Mouse (Mus musculus) brown adipose tissue, adult 24 weeks (tissue): ENCODE data around the gene Gm17387. TPM values are rescaled to one million over a fixed set of nuclear protein-coding genes. Genes with fewer than 3 reads are reported as not detected.

ENCODE experiments used
- H3K27ac ChIP-seq: fragments of 200-500 bp; replicated peaks from 2 replicates; pipeline ENCODE4 v1.5.1; 2012; ENCODE audit warnings: low read depth, mild to moderate bottlenecking, low read length
- H3K4me1 ChIP-seq: fragments of 200-500 bp; 2 replicates; pipeline ENCODE4 v1.6.1; 2012; ENCODE audit warnings: low read length, mixed read lengths; ENCODE audit not compliant: control insufficient read depth, insufficient read depth, insufficient read length
- H3K4me3 ChIP-seq: fragments of 200-500 bp; 2 replicates; pipeline ENCODE4 v1.5.1; 2012; ENCODE audit warnings: low read depth, mild to moderate bottlenecking, low read length, moderate library complexity; ENCODE audit not compliant: insufficient read depth
- polyA plus RNA-seq: library from polyadenylated mRNA; stranded (reverse); fragments of >200 nt; gene quantifications from 2 replicates; pipeline ENCODE4 v1.2.4, GENCODE M21; 2012; ENCODE audit not compliant: missing spikeins, insufficient read depth, insufficient read length

The Gm17387 gene
- polyA plus RNA-seq, 1 experiment, result not detected

DNA sequence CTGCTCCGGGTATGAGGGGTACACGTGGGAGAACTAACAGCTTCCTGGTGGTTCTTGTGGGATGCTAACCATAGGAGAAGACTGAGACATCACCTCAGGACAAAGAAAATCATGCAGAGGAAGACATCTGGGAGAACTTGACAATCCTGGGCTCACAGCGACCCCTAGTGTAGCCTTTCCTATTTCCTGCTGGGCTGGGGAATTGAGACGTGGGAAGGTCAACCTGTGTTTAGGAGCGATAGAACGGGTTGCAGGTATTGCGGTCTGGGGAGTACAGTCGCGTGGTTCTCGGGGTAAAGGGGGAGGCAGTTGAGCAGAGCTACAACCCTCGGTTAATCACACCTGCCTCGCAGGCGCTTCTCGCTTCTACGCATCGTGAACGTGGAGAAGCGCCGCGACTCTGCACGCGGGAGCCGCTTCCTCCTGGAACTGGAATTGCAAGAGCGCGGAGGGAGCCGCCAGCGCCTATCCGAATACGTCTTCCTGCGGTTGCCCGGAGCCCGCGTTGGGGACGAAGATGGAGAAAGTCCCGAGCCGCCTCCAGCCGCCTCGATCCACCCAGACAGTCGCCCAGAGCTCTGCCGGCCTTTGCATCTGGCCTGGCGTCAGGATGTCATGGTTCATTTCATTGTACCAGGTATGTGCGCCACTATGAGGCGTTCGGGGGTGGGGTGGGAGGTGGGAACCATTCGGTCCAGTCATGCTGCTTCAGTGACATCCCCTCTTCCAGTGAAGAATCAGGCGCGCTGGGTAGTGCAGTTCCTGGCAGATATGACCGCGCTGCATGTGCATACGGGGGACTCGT, 41.3 kb downstream of the Gm17387 start:
- Histone ChIP-seq H3K4me3 (peak overlapping the region; percentile 36), H3K27ac (no peak overlapping the region), H3K4me1 (no peaks in the 10 kb centered on the region)

DNA sequence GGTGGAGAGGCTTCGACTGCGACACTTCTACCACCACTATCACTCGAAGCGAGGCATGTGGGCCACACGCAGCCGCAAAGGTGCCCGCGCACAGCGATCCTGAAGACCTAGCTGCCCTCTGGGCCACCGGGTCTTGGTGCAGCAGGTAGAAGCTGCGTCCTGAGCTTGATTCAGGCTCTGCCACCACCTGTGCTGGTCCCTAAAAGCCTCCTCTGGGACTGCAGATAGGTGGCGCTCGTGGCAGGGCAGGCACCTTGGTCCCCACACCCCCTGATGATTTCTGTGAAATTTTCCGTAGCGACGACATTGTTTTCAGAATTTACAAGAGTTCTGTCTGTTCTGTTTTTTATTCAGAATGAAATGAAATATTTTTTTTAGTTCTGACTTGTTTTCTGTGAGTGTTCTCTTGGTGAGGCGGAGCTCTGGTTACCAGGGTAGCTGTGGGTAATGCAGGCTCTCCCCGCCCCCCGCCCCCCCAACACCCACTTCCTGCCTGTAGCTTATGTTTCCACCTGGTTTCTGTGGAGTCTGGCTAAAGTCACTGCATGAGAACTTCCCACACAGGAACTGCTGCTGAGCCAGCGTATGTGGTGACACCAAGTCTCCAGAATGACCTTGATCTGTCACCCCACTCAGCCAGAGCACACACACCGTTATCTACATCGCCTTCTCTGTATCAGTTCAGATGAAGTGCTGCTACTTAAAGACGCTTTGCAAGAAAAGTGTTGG, 43.2 kb downstream of the Gm17387 start:
- H3K27ac ChIP-seq, result no peak overlapping the region
- H3K4me1 ChIP-seq, result no peaks in the 10 kb centered on the region
- H3K4me3 ChIP-seq, result no peak overlapping the region

- Histone ChIP-seq H3K27ac (no peak overlapping the region), H3K4me1 (no peaks in the 10 kb centered on the region), H3K4me3 (no peak overlapping the region)
Observed at GRCm38 (mm10) chr7:141073782-141074181, 44.9 kb downstream of the Gm17387 start.

DNA sequence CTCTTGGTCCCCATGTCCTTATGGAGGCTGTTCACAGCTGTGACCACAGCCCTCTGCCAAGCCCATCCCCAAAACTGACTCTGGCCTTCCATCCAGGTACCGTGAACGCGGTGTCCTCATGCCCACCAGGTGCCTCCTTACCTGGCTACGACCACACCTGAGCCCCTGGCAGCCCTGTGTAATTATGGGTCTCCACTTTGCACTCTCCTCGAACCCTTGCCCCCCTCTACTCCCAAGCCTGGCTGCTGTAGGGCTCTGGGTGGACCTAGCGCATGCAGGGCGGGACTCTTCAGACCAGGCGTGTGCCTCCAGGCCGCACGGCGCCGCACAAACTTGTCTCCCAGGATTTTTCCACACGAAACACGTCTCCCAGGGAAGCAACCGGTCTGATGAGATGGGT, 48.9 kb downstream of the Gm17387 start, which contains the start of gene Pkp3:
TSS of gene Pkp3 (plus strand) at position 378 of the 400 bp plus-strand sequence.
- Histone ChIP-seq H3K4me3 (no peak within 1 kb of the TSS), H3K4me1 (0 out of 2 replicates have a peak, but pooled peaks cover 2% of the 10 kb centered on the region), H3K27ac (no peak within 1 kb of the TSS)

DNA sequence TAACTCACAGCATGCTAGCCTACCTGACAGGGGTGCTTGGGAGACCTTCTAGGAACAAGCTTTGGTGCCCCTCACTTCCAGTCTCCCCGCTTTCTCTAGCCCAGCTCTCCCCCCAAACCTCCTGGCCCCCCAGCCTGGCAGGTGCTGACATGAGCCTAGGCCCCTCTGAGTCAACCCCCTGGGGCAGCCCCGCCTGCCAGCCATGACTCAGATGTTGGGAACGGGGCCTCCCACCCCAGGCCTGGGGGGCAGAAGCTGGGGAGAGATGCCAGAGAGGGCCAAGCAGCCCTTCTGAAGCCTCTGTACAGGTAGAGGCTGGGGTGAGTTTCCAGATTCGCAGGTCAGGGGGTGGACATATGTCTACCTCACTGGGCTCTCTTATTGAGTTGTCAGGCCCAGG, 49.9 kb downstream of the Gm17387 start:
- Histone ChIP-seq H3K4me1 (0 out of 2 replicates have a peak, but pooled peaks cover 2% of the 10 kb centered on the region), H3K27ac (no peak overlapping the region), H3K4me3 (no peak overlapping the region)

Other genes with a start within 250 kb of the Gm17387 start
- 1.0 TPM in 1 of 2 replicates, not detected in the other for gene Syce1, start 241.3 kb upstream of the Gm17387 start, polyA plus RNA-seq
- not detected in 2 replicates for gene Zfp941, start 207.0 kb upstream of the Gm17387 start, polyA plus RNA-seq
- gene Urah, start 194.1 kb upstream of the Gm17387 start, polyA plus RNA-seq, result 2.3 TPM in 1 of 2 replicates, not detected in the other
- not detected in 2 replicates for gene Scgb1c1, start 183.6 kb upstream of the Gm17387 start, polyA plus RNA-seq
- gene Odf3, start 181.3 kb upstream of the Gm17387 start, polyA plus RNA-seq, result not detected in 2 replicates
- not detected in 2 replicates for gene Gm45785, start 172.8 kb upstream of the Gm17387 start, polyA plus RNA-seq
- gene Ric8a, start 172.2 kb upstream of the Gm17387 start, polyA plus RNA-seq, result 14.4 and 15.5 TPM in 2 replicates
- 43.9 and 49.2 TPM in 2 replicates for gene Bet1l, start 171.6 kb upstream of the Gm17387 start, polyA plus RNA-seq
- 108 and 110 TPM in 2 replicates for gene Psmd13, start 147.2 kb upstream of the Gm17387 start, polyA plus RNA-seq
- 77.2 and 79.1 TPM in 2 replicates for gene Sirt3, start 146.8 kb upstream of the Gm17387 start, polyA plus RNA-seq
- 8,049 and 8,538 TPM in 2 replicates for gene Cox8b, start 128.7 kb upstream of the Gm17387 start, polyA plus RNA-seq
- gene Nlrp6, start 108.2 kb upstream of the Gm17387 start, polyA plus RNA-seq, result not detected in 2 replicates
- 7.1 and 8.7 TPM in 2 replicates for gene Pgghg, start 87.7 kb upstream of the Gm17387 start, polyA plus RNA-seq
- not detected in 2 replicates for gene Ifitm5, start 78.8 kb upstream of the Gm17387 start, polyA plus RNA-seq
- gene Gm45717, start 73.2 kb upstream of the Gm17387 start, polyA plus RNA-seq, result not detected in 2 replicates
- gene Ifitm2, start 73.1 kb upstream of the Gm17387 start, polyA plus RNA-seq, result 194 and 274 TPM in 2 replicates
- gene Ifitm1, start 61.9 kb upstream of the Gm17387 start, polyA plus RNA-seq, result not detected in 2 replicates
- 117 and 134 TPM in 2 replicates for gene Ifitm3, start 18.4 kb upstream of the Gm17387 start, polyA plus RNA-seq
- gene Ifitm6, start 11.2 kb upstream of the Gm17387 start, polyA plus RNA-seq, result 2.1 TPM in 1 of 2 replicates, not detected in the other
- not detected in 2 replicates for gene B4galnt4, start 32.0 kb downstream of the Gm17387 start, polyA plus RNA-seq
- 1.6 TPM in 1 of 2 replicates, not detected in the other for gene Pkp3, start 49.1 kb downstream of the Gm17387 start, polyA plus RNA-seq
- gene Sigirr, start 71.4 kb downstream of the Gm17387 start, polyA plus RNA-seq, result 1.1 and 2.9 TPM in 2 replicates
- gene Ano9, start 88.7 kb downstream of the Gm17387 start, polyA plus RNA-seq, result not detected in 2 replicates
- gene Ptdss2, start 93.3 kb downstream of the Gm17387 start, polyA plus RNA-seq, result 27.0 and 49.5 TPM in 2 replicates
- gene Rnh1, start 143.7 kb downstream of the Gm17387 start, polyA plus RNA-seq, result 49.5 and 67.9 TPM in 2 replicates
- 72.6 and 86.6 TPM in 2 replicates for gene Hras, start 164.9 kb downstream of the Gm17387 start, polyA plus RNA-seq
- gene Lrrc56, start 165.0 kb downstream of the Gm17387 start, polyA plus RNA-seq, result 3.4 and 5.8 TPM in 2 replicates
- gene Lmntd2, start 184.9 kb downstream of the Gm17387 start, polyA plus RNA-seq, result not detected in 2 replicates
- gene Rassf7, start 186.7 kb downstream of the Gm17387 start, polyA plus RNA-seq, result 1.4 and 1.5 TPM in 2 replicates
- gene Phrf1, start 199.7 kb downstream of the Gm17387 start, polyA plus RNA-seq, result 17.0 and 22.5 TPM in 2 replicates
- gene Irf7, start 237.3 kb downstream of the Gm17387 start, polyA plus RNA-seq, result 3.3 and 5.5 TPM in 2 replicates
- gene Cdhr5, start 247.7 kb downstream of the Gm17387 start, polyA plus RNA-seq, result not detected in 2 replicates